Mouse (Mus musculus): ENCODE measurements around the gene Tpcn1.
"Not testable (repeated sequence)": the region's sequence is repeated elsewhere in the genome, so short reads cannot be mapped to it uniquely, and the experiment has no call there.

The Tpcn1 gene

GRCm38 (mm10) chr5:120511643-120512220 is 76.7 kb downstream of the Tpcn1 start:
- peak; percentile 20 for DNase-seq (ENCODE audit: low read depth, low spot score)

- DNase-seq (ENCODE audit: low read depth, low spot score): peak; percentile 91
These were observed 77.4 kb downstream of the Tpcn1 start, which contains the start of gene Slc8b1 for GRCm38 (mm10) chr5:120510982-120511642. Gene Slc8b1 (plus strand): TSS chr5:120511168.

- DNase-seq (ENCODE audit: low read depth, low spot score): no peak
These were observed 81.2 kb downstream of the Tpcn1 start for GRCm38 (mm10) chr5:120507311-120507710.

GRCm38 (mm10) chr5:120506490-120506889 is 82.0 kb downstream of the Tpcn1 start:
- DNase-seq (ENCODE audit: low read depth, low spot score): no peak

- DNase-seq (ENCODE audit: low read depth, low spot score): no peak
These were observed 82.7 kb downstream of the Tpcn1 start for GRCm38 (mm10) chr5:120505781-120506180.

- DNase-seq (ENCODE audit: low read depth, low spot score): peak; percentile 96
These were observed 83.1 kb downstream of the Tpcn1 start for GRCm38 (mm10) chr5:120505368-120505767.

- DNase-seq (ENCODE audit: low read depth, low spot score): peak; percentile 81
These were observed 85.2 kb downstream of the Tpcn1 start, which contains the start of gene Plbd2 for GRCm38 (mm10) chr5:120503144-120503795. Gene Plbd2 (minus strand): TSS chr5:120503625.

GRCm38 (mm10) chr5:120502675-120503143 is 85.8 kb downstream of the Tpcn1 start:
- no peak for DNase-seq (ENCODE audit: low read depth, low spot score)

- DNase-seq (ENCODE audit: low read depth, low spot score): no peak
These were observed 86.3 kb downstream of the Tpcn1 start for GRCm38 (mm10) chr5:120502147-120502621.

- not testable (repeated sequence) for DNase-seq (ENCODE audit: low read depth, low spot score)
These were observed 87.9 kb downstream of the Tpcn1 start for GRCm38 (mm10) chr5:120500609-120501008.

GRCm38 (mm10) chr5:120499202-120499601 is 89.3 kb downstream of the Tpcn1 start:
- DNase-seq (ENCODE audit: low read depth, low spot score): no peak

- peak; percentile 68 for DNase-seq (ENCODE audit: low read depth, low spot score)
These were observed 91.4 kb downstream of the Tpcn1 start for GRCm38 (mm10) chr5:120497071-120497470.

GRCm38 (mm10) chr5:120495703-120496226 is 92.7 kb downstream of the Tpcn1 start:
- no peak for DNase-seq (ENCODE audit: low read depth, low spot score)

- DNase-seq (ENCODE audit: low read depth, low spot score): no peak
These were observed 93.3 kb downstream of the Tpcn1 start for GRCm38 (mm10) chr5:120495064-120495702.

GRCm38 (mm10) chr5:120493873-120494395 is 94.5 kb downstream of the Tpcn1 start:
- DNase-seq (ENCODE audit: low read depth, low spot score): no peak

- DNase-seq (ENCODE audit: low read depth, low spot score): no peak
These were observed 95.0 kb downstream of the Tpcn1 start for GRCm38 (mm10) chr5:120493440-120493839.

- DNase-seq (ENCODE audit: low read depth, low spot score): peak; percentile 93
These were observed 96.0 kb downstream of the Tpcn1 start for GRCm38 (mm10) chr5:120492437-120492836.

- no peak for DNase-seq (ENCODE audit: low read depth, low spot score)
These were observed 97.7 kb downstream of the Tpcn1 start for GRCm38 (mm10) chr5:120490679-120491192.

GRCm38 (mm10) chr5:120487844-120488243 is 100.6 kb downstream of the Tpcn1 start:
- DNase-seq (ENCODE audit: low read depth, low spot score): peak; percentile 47

All from R1 (cell line).